Mouse (Mus musculus): ENCODE measurements at regions not wholly inside any gene's neighbourhood (a gene's known extent, or its start where the extent isn't known, plus 50 kb on each side); places are given as distances from the start of the nearest gene placed in this dataset.

DNA sequence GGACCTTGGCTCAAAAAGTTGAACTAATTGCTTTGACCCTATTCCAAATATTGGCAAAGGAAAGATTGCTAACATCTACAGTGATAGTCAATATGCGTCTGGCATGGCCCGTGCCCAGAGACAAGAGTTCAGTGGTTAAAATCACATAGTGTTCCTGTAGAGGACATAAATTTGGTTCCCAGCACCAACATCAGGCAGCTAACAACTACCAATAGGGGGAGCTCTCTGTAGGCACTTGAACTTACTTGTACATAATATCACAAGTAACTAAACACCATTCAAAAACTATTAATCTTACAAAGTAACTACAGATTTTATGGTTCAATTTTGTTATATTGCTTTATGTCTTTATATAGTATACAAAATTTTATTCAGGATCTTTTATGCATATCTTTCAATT is 74.3 kb downstream of the Serpinb9g start:
- no peak overlapping the region for H3K4me3 ChIP-seq
- no peak for DNase-seq (ENCODE audit: low spot score)
- H3K27me3 ChIP-seq (replicated peaks; ENCODE audit: low read depth, poor library complexity, severe bottlenecking), result no peaks in the 10 kb centered on the region
- peaks cover 68% of the 10 kb centered on the region for H3K9me3 ChIP-seq
- H3K36me3 ChIP-seq (replicated peaks), result no peaks in the 10 kb centered on the region
- WGBS, result 84% methylated on average over 2 of the region's 2 CpGs
- H3K27ac ChIP-seq (replicated peaks), result no peak overlapping the region
- no peaks in the 10 kb centered on the region for H3K4me1 ChIP-seq

DNA sequence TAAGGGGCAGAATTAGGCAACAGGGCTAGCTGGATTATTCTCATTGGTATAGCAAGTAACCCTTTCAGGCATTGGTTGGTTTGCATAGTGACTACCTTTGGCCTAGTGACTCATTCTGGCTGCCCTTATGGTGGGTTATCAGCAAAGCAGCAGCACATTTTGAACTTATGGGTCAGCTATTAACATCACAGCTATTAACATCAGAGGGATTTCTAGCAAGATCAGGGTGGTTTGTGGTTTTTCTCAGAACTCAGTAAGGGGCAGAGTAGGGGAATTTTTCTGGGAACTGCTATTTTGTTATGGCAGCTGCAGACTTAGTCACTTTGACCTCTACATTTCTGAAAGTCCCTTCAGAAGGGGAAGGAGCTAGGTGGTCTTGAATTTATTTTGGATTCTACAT is 75.1 kb downstream of the Serpinb9g start:
- DNase-seq (ENCODE audit: low spot score), result no peak
- peaks cover 65% of the 10 kb centered on the region for H3K9me3 ChIP-seq
- H3K4me3 ChIP-seq, result no peak overlapping the region
- H3K27ac ChIP-seq (replicated peaks), result no peak overlapping the region
- H3K4me1 ChIP-seq, result no peaks in the 10 kb centered on the region
- H3K27me3 ChIP-seq (replicated peaks; ENCODE audit: low read depth, poor library complexity, severe bottlenecking), result no peaks in the 10 kb centered on the region
- H3K36me3 ChIP-seq (replicated peaks), result no peaks in the 10 kb centered on the region

DNA sequence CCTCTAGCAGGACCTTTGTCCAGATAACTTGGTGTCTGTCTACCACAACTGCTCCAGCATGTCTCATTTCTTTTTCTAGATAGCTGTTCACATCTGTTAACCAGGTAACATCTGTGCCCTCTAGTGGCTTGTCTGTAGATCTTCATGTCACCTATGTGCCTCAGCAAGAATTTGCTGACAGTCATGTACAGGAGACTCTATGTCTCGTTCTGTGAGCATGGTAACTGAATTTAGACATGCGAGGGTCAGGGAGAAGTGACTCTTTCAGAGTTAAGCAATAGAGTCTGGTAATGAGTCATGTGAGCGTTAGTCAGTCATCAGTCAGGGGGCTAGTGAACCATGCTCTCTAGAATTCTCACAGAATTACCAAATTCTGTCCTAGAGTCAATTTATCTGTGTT is 77.0 kb downstream of the Serpinb9g start:
- H3K4me3 ChIP-seq, result no peak overlapping the region
- no peaks in the 10 kb centered on the region for H3K27me3 ChIP-seq (replicated peaks; ENCODE audit: low read depth, poor library complexity, severe bottlenecking)
- no peak overlapping the region for H3K27ac ChIP-seq (replicated peaks)
- H3K9me3 ChIP-seq, result peaks cover 71% of the 10 kb centered on the region
- 81% methylated on average over 3 of the region's 3 CpGs for WGBS
- DNase-seq (ENCODE audit: low spot score), result no peak
- H3K4me1 ChIP-seq, result no peaks in the 10 kb centered on the region
- H3K36me3 ChIP-seq (replicated peaks), result no peaks in the 10 kb centered on the region

DNA sequence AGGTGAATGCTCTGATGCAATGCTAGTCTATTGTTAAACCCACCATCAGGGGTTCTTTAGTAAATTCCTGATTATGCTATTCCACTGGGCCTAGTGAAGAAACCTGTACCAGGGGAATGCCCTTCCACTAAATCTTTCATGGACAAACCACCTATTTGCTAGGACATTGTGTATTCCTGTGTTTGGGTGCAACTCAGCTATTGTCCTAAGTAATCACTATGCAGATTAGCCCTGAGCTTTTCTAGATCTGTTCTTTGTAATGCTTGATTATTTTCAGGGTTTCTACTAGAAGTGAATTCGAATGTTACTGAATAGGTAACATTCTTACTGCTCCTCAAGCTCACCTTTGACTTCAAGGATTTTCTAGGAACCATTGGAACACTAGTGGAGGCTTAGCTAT is 78.3 kb downstream of the Serpinb9g start:
- 33% methylated on average over 1 of the region's 1 CpGs for WGBS
- Histone ChIP-seq H3K4me3 (no peak overlapping the region), H3K9me3 (peaks cover 83% of the 10 kb centered on the region)

DNA sequence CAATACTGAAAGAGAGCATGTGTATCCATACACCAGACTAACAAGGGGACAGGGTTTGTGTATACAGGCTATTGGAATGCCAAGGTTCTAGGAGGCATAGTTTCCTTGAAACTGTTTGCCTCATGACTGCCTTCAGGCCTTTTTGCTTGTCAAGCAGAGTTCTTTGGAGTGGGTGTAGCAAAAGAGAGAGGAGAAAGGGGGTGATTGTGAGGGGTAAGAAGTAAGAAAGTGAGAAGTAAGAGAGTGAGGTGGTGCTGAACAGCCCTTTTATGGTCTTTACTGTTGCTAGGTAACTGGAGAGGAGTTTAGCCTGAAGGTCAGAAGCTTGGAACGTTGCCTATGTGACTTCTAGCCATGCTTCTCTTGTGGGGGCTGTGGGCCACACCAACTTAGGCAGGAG is 78.8 kb downstream of the Serpinb9g start:
- 49% methylated on average over 1 of the region's 1 CpGs for WGBS
- DNase-seq (ENCODE audit: low spot score), result no peak

More for the DNA sequence above, 78.3 kb downstream of the Serpinb9g start:
- Histone ChIP-seq H3K27ac (replicated peaks) (no peak overlapping the region), H3K4me1 (no peaks in the 10 kb centered on the region), H3K36me3 (replicated peaks) (no peaks in the 10 kb centered on the region), H3K27me3 (replicated peaks; ENCODE audit: low read depth, poor library complexity, severe bottlenecking) (no peaks in the 10 kb centered on the region)
- DNase-seq (ENCODE audit: low spot score), result no peak

DNA sequence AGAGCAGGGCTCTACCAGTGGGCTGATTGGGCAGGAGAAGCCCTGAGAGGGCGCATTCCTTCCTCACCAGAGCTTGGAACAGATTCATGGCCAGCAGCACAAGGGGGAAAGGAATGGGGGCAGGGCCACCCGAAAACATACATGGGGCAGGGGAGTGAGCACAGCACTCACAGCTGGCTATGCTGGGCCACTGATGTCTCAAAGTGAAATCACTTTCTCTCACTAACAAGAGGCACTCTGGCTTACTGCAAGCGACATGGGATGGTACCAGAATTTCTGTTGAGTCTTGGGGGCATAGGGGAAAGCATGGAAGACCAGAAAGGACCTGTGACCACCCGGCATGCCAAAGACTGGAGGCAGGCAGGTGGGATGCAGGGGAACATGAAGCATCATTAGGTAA is 83.3 kb downstream of the Serpinb9g start:
- WGBS, result 84% methylated on average over 4 of the region's 4 CpGs
- H3K27ac ChIP-seq (replicated peaks), result no peak overlapping the region
- peaks cover 88% of the 10 kb centered on the region for H3K9me3 ChIP-seq
- H3K4me1 ChIP-seq, result no peaks in the 10 kb centered on the region
- no peak overlapping the region for H3K4me3 ChIP-seq
- H3K27me3 ChIP-seq (replicated peaks; ENCODE audit: low read depth, poor library complexity, severe bottlenecking), result no peaks in the 10 kb centered on the region
- H3K36me3 ChIP-seq (replicated peaks), result no peaks in the 10 kb centered on the region
- DNase-seq (ENCODE audit: low spot score), result no peak

More for the DNA sequence above, 78.8 kb downstream of the Serpinb9g start:
- Histone ChIP-seq H3K27ac (replicated peaks) (no peak overlapping the region), H3K9me3 (peaks cover 83% of the 10 kb centered on the region), H3K36me3 (replicated peaks) (no peaks in the 10 kb centered on the region), H3K4me1 (no peaks in the 10 kb centered on the region), H3K4me3 (no peak overlapping the region), H3K27me3 (replicated peaks; ENCODE audit: low read depth, poor library complexity, severe bottlenecking) (no peaks in the 10 kb centered on the region)

DNA sequence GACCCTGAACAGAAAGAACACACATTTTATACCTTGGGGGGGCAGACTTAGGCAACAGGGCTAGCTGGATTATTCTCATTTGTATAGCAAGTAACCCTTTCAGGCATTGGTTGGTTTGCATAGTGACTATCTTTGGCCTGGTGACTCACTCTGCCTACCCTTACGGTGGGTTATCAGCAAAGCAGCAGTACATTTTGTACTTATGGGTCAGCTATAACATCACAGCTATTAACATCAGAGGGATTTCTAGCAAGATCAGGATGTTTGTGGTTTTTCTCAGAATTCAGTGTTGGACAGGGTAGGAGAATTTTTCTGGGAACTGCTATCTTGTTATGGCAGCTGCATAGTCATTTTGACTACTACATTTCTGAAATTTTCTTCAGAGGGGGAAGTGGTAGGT is 84.7 kb downstream of the Serpinb9g start:
- DNase-seq (ENCODE audit: low spot score), result no peak
- Histone ChIP-seq H3K36me3 (replicated peaks) (no peaks in the 10 kb centered on the region), H3K27me3 (replicated peaks; ENCODE audit: low read depth, poor library complexity, severe bottlenecking) (no peaks in the 10 kb centered on the region), H3K27ac (replicated peaks) (no peak overlapping the region), H3K9me3 (peaks cover 86% of the 10 kb centered on the region), H3K4me1 (no peaks in the 10 kb centered on the region), H3K4me3 (no peak overlapping the region)
- 96% methylated on average over 1 of the region's 1 CpGs for WGBS

DNA sequence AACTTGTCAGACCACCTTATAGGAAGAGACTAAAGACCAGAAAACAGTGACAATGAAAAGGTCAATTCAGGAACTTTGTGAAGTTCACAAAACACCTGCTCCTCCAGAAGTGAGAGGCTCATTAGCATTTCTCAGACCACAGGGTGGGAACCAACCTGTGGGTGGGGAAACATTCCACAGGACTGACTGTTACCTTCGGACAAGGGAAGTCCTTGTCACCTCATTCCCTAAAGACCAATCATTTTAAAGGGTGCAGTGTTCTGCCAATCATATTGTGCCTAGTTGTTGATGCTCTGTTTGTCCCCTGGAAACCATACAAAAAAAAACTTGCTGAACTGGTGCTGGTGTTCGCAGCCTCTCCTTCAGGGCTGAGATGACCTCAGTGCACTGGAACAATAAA is 86.2 kb downstream of the Serpinb9g start:
- H3K4me1 ChIP-seq, result no peaks in the 10 kb centered on the region
- no peak overlapping the region for H3K27ac ChIP-seq (replicated peaks)
- 74% methylated on average over 2 of the region's 2 CpGs for WGBS
- no peaks in the 10 kb centered on the region for H3K27me3 ChIP-seq (replicated peaks; ENCODE audit: low read depth, poor library complexity, severe bottlenecking)
- H3K4me3 ChIP-seq, result no peak overlapping the region
- H3K36me3 ChIP-seq (replicated peaks), result no peaks in the 10 kb centered on the region
- no peak for DNase-seq (ENCODE audit: low spot score)
- H3K9me3 ChIP-seq, result peaks cover 82% of the 10 kb centered on the region

DNA sequence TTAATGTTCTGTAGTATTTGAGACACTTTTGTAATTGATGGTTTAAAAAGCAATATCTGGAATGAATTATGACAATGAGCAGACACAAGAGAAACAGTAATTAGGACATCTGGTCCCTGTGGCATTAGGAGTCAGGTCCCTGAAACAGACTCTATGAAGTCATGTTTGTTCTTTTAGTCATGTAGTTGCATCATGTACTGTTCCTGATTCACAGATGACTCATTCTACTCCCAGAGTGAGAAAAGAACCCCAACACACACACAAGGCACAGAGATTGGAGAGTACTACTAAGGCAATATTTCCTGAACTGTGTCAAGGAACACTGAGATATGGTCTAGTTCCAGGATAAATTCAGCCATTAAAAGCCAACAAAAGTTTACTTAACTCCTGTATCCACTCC is 75.1 kb upstream of the Serpinb6d start:
- H3K9me3 ChIP-seq, result peaks cover 34% of the 10 kb centered on the region; the same call in 1 of the 2 replicates

More for the DNA sequence above, 75.1 kb upstream of the Serpinb6d start:
- Histone ChIP-seq H3K4me1 (no peaks in the 10 kb centered on the region), H3K27me3 (replicated peaks; ENCODE audit: low read depth, poor library complexity, severe bottlenecking) (no peaks in the 10 kb centered on the region), H3K4me3 (no peak overlapping the region), H3K36me3 (replicated peaks) (no peaks in the 10 kb centered on the region), H3K27ac (replicated peaks) (no peak overlapping the region)
- no peak for DNase-seq (ENCODE audit: low spot score)

All from embryonic facial prominence, embryonic 10.5 days (tissue).